Mouse (Mus musculus): ENCODE results near the gene Iqsec3.

Iqsec3 gene

DNA sequence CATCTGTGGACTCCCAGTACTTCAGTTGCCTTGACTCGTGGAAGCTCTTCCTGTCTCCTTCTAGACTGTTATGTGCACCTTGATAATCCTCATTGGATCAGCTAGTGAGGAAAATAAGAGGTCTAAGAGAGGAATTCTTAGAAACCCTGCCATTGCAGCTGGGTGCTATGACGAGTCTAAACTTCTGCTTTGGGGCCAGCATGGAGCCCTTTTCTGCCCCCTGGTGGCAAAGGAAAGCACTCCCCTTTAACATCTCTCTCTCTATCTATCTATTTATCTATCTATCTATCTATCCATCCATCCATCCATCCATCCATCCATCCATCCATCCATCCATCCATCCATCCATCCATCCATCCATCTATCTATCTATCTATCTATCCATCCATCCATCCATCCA is 106.9 kb downstream of the Iqsec3 start:
- peak; percentile 13 for DNase-seq (ENCODE audit: low spot score)

DNA sequence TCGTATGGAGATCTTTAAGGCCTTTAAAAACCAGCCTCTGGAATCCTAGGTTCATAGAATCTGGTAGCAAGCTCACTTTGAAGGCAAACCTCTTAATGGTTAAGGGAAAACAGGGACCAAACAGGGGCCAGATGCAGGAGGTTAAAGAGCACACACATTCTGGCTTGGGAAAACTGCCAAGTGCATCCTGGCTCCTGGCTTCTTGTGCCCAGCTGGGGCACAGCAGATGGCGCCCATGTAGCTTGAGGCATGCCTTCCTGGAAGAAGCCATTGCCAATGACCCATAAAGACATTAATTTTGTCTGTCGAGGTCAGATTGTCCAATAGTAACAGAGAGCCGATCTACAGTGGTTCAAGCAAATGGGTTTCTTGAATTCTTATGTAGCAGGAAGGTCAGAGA is 109.5 kb downstream of the Iqsec3 start:
- DNase-seq (ENCODE audit: low spot score), result no peak

DNA sequence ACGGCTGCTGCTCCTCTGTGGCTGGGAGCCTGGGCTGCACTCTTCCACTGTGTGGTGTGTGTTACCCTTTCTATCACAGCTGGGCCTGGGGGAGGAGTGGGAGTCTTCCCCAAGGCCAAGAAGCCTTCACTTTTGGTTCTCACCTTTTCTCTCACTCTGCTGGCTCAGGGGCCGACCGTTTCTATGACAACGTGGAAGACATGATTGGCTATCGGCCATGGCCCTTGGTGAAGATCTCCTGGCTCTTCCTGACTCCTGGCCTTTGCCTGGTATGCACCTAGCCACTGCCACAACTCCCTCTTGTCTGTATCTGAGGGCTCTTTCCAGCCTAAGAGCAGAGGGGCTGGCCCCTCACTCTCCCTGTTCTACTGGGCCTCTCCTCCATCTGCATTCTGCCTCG is 110.4 kb downstream of the Iqsec3 start:
- no peak for DNase-seq (ENCODE audit: low spot score)

DNA sequence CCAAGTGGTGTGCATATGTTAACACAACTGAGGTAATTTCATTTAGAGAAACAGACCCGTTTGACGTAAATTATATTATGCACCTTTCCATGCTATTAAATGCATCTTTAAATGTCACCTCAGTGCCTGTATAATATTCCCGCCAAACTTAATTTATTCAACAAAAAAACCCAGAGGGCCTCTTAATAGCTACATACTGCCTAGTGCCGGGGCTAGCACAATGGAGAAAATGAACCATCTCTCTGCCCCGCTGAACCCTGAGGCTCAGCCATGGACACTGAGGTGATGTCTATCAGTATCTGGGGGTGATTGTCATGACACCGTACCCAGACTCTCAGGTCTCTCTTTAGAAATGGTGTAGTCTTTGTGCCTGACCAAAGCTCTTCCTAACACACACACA is 116.2 kb downstream of the Iqsec3 start:
- DNase-seq (ENCODE audit: low spot score), result no peak

DNA sequence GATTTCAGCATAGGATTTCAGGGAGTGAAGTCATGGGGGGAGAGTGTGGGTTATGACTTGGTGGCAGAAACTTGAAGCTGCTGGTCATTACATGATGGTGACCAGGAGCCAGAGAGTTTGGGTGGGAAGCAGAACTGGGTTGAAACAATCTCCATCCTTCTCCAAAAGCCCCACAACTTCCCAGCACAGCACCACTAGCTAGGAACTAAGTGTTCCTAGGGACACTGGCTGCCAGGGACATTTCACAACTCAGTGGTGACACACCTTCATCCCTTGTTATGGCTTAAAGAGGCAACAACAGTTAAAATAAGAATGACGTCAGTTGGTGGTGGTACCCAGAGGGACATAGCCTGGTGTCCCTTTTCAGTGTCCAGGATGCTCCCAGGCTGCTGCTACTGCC is 117.4 kb downstream of the Iqsec3 start:
- DNase-seq (ENCODE audit: low spot score), result no peak

DNA sequence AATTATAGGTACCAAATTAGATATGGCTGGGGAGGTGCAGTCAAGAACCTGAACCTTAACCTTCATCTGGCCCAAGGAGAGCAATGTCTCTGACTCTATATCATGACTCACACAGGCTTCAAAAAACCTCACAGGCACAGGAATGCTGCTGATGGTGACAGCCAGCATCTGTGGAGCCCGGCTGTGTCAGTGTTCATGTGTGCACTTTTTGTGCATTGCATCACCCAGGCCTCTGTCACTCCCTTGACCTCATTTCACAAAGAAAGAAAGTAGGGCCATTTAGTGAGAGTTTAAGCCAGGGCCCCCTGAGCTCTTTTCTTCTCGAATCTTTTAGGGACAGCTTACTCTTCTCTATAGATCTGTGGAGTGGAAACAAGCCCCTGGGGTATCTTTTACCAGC is 121.2 kb downstream of the Iqsec3 start:
- DNase-seq (ENCODE audit: low spot score), result no peak

DNA sequence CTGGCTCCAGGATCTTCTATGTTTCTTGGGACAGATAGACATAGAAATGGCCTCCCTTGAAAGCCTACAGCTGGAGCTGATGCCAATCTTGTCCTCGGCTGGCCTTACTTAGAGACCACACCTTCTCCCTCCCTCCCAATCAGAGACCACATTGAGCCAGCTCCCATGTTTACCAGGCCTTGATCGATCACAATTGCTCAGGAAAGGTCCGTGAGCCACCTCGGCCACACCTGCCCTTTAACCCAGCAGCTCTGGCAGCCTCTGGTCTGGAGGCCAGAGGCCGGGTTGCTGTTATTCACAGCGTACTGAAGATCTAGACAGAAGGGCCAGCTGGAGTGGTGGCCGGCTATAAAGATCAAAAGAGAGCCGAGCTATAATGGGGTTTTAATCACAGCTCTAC is 127.0 kb downstream of the Iqsec3 start:
- DNase-seq (ENCODE audit: low spot score), result no peak

DNA sequence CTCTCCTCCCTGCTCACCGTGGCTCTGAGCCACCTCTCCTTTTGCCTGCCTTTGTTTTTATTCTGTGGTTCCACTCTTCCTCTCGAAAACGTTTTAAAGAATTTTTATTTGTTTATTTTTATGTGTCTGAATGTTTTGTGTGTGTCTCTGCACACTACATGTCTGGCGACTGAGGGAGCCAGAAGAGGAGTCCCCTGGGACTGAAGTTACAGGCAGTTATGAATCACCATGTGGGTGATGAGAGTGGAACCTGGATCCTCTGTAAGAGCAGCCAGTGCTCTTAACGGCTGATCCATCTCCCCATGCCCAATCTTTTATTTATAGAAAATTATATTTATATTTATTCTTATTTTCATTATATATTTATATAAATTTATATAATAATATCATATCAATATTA is 129.1 kb downstream of the Iqsec3 start:
- no peak for DNase-seq (ENCODE audit: low spot score)

DNA sequence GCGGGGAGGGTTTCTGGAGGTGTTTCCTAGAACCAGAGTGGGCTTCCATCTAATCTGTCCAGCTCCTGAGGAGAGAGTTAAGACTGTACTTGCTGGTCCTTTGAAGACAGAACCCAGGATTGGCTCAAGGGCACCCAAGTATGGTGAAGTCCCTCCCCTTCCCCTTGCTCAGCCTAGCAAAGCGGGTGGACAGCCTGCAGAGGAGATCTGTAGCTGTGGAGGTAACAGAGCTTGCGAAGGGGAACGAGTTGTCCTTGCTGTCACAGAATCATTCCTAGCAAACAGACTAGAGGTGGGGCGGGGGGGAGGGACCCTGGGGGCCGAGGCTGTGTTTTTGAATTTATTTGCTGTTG is 129.7 kb downstream of the Iqsec3 start:
- DNase-seq (ENCODE audit: low spot score), result no peak

DNA sequence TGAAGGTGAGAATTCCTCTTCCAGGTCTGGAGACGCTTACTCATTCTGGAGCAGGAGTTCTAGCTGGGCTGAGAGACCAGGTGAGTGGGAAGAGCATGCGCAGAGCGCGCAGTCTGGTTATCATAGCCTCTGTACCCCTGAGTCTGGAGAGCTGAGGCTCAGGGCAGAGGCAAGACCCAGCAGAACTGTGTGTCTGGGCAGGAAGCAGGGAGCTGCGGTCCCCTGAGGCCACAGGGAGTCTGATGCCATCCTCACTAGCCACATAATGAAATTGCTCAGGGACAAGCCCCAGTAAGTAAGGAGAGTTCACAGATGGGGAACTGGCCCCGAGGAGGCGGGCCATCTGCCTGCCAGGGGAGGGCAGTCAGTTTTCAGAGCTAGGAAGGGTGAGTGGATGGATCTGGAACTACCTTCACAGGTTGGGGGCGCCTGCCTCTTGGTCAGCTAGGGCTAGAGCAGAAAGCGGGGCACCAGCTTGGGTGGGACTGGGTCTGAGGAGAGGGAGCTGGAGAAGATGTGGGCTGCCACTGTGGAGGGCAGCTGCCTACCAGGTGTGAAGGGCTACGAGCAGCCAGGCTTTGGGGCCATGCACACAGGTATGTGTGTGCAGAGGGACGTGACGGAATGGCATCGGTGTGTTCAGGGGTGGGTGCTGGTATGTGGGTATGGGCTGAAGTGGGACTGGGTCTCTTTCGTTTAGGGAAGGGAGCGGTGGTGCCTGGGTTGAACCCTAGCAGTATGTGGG is 130.3 kb downstream of the Iqsec3 start, which contains the start of gene Slc6a12:
Gene Slc6a12 (plus strand): TSS at position 51 of the 745 bp plus-strand sequence.
- peak; percentile 10 for DNase-seq (ENCODE audit: low spot score)

DNA sequence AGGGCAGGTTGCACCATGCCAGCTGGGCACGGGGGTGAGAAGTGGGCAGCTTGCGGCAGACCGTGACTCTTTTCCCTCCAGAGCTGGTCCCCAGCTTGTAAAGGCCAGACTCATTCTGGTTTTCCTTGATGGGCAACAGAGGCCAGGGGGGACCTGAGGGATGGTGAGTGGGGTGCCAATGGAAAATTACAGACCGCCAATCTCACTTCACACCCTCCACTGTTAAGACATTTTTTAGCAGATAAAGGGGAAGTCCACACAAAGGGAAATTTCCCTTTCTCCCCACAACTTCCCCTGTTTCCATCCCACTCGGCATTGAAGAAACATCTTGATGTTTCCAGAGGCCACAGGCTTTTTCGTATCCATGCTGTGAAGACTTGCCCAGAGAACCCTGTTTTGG is 131.8 kb downstream of the Iqsec3 start:
- peak; percentile 7 for DNase-seq (ENCODE audit: low spot score)

DNA sequence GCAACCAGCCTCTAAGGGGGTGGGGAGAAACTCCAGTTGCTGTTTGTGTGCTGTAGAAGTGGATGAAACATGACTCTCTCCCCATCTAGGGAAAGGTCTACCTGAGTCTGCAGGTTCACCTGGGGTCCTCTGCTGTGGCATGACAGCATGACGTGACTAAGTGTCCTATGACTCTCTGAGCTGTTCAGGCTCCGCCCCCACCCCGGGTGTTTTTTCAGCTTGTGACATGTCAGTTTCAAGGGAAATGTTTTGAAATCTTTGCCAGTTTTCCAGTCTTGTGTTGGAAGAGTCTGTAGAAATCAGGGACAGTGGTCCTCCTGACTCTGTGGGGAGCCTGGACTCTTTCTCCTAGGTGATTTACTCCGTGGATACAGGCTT is 135.0 kb downstream of the Iqsec3 start:
- no peak for DNase-seq (ENCODE audit: low spot score)

DNA sequence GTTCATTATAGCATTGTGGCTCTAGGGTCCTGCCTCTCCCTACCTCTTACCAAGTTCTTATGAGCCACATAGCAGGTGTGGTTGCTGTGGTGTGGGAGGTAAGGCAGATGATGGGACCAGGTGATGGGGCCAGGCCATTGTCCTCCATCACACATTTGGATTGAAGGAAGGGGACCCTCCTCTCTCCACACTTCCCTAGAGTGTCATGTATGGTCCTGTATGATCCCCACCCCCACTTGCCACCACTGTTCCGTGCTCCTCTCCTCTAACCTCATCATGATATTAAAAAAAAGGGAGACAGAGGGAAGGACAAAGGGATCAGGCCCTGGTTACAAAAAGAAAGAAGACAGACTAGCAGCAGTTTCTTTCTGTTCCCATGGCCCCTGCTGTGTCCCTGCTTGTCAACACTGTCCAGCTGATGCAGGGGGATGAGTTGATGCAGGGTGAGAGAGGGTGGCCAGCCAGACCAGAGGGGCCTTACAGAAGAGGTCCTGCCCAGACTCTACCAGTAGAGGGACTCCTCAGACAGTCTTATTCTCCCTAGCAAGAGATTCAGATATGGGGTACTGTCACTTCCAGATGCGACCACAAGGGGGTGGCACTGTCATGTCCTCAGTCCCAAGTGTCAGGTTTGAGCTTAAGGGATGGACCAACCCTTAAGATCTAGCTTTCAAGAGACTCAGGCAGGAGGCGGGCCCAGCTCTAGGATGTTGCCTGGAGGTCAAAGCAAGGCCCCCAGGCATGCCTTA is 135.5 kb downstream of the Iqsec3 start:
- DNase-seq (ENCODE audit: low spot score), result peak; percentile 66

DNA sequence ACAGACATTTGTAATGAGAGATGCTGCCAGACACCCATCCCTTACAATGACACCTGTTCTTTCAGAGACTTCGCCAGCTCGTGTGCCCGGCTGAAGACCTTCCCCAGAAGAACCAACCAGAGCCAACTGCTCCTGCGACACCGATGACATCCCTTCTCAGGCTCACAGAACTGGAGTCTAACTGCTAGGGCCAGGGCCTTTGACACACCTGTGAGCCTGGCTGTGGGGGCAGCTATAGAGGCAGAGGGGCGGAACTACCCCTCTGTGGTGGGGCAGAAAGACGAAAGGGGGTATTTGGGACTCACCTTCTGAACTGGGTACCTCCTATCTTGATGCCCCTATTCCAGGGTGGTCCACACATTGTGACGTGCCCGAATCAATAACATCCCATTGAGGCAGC is 136.2 kb downstream of the Iqsec3 start:
- no peak for DNase-seq (ENCODE audit: low spot score)

DNA sequence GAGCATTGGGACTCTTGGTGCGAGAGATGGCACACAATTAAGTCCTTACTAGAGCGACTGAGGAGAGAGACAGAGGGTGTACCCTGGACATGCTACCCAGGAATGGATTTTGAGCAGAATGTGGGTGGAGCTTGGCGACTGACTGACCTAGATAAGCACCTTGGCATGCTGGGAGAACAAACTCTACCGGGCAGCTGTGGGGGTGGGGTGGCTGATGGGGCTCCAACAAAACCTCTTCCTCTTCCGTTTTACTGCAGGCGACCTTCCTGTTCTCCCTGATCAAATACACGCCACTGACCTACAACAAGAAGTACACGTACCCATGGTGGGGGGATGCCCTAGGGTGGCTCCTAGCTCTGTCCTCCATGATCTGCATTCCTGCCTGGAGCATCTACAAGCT is 136.9 kb downstream of the Iqsec3 start:
- no peak for DNase-seq (ENCODE audit: low spot score)

DNA sequence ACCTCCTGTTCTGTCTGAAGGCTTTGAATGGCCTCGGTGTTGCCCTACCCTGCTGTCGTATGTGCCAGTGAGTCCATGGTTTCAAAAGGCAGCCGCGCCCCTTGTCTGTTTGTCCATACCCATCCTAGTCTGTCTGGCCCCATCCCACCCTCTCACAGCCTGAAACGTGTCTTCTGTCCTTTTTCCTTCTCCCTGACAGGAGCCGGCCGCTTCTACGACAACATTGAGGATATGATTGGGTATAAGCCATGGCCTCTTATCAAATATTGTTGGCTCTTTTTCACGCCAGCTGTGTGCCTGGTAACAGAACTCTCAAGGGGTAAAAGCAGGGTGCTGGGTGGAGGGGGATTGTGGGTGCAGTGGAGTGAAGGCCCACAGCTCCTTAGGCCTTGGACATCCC is 137.6 kb downstream of the Iqsec3 start:
- no peak for DNase-seq (ENCODE audit: low spot score)

DNA sequence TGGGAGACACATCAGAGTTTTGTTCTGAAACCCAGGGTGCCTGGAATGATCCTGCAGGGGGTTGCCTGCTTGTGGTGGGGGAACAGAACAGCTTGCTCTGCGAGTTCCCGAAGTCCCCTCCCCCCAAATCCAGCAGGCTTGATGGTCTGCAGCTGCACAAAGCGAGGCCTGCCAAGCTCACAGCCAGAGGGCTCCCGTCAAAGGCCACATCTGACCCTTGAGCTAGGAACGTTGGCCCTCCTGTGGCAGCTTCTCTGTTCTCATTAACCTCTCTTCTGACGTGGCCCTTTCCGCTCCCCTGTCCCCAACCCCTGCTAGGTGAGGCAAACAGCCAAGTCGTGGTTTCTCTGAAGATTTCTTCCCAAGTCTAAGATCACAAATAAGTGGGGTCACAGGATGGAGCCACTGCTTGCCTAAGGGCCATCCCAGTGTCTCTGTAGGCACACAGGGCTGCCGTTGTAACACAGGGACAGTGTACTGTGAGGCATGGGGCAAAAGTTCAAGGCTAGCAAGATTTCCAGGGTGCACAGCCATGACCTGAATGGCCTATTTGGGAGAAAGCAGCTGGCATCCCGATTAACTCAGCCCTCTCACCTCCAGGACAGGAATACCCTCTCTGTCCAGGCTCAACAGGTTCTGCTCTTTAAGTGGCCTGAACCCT is 143.5 kb downstream of the Iqsec3 start:
- peak; percentile 24 for DNase-seq (ENCODE audit: low spot score)

DNA sequence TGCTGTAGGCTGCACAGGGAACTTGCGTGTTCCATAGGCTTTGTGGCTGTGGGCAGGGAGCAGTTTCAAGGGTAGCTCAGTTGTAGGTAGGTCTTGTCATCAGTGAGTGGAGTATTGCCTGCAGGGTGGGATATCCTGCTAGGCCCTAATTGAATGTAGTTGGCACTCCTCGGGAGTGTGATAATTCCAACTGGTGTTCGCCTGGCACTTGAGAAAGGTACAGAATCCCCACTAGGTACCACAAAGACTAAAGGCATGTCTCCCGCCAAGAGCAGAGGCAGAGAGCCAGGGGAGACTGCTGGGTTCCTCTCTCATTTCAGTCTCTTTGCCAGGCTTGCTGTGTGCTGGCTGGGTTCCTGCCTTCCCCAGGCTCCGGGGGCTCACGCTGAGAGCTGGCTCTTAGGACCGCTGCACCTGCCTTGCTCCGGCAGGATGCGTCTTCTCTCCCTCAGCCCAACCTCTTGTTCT is 145.0 kb downstream of the Iqsec3 start:
- no peak for DNase-seq (ENCODE audit: low spot score)

DNA sequence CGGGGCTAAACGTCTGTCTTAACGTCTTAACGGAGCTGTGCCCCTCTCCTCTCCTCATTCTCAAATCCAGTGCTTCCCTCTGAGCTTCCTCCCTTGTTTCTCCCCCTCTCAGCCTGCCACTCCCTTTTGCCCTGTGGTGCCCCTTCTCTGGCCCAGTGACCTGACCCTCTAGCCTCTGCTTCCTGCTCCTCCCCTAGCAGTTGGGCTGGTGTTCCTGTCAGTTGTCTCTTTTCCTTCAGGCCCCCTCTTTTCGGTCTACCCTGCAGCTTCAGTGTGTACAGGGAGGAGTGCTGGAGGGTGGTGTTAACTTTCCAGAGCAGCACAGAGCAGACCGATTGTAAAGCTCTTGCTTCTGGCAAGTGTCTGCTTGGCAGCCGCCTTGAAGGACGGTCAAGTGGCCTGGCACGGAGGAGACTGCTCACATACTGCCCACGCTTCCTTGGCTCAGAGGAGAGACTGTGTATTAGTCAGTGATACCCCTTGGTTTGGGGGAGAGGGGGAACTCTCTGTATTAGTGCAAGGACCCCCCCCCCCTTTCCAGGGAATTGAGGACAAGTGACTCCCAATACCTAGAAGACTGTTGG is 146.9 kb downstream of the Iqsec3 start:
- no peak for DNase-seq (ENCODE audit: low spot score)

DNA sequence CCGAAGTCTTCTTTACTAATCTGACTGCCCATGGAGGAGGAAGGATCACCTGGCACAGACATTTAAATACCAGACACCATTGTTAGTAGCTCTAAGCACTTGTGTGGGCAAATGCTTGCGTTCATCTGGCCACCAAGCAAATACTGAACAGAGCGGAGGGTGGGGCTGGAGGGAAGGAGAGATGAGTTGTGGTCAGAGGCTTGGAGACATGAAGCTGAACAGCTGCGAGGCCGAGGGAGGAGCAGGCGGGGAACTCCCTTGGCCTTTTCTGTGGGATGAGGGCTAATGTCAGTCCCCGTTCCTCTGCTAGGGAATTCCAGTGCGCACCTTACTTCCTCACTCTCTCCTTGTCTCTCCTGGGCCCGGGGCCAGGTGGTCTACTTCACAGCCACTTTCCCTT is 147.7 kb downstream of the Iqsec3 start:
- no peak for DNase-seq (ENCODE audit: low spot score)

DNA sequence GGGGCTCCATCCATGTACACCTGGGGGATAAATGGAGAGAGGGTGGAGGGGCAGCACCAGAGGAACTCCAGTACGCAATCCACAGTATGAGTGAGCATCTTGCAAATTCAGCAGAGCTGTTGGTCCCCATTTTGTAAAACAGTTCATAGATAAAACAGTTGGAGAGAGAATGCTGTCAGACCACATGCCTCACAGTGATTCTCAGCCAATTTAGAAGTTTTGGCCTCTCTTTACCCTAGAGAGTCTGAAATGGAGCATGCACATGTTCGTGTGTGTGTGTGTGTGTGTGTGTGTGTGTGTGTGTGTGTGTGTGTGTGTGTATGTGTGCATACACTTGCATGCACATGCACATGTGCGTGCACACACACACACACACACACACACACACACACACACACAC is 148.2 kb downstream of the Iqsec3 start:
- DNase-seq (ENCODE audit: low spot score), result no peak

Measured in lung, postnatal 25 days (tissue).